Mouse (Mus musculus) thymus, postnatal 0 days (tissue): ENCODE data around the gene Vwa8. TPM values are rescaled to one million over a fixed set of nuclear protein-coding genes. Genes with fewer than 3 reads are reported as not detected.

Source experiments
- DNase-seq: peaks from one replicate; pipeline ENCODE4 v3.0.0-alpha.2; 2015; ENCODE audit warnings: low spot score
- polyA plus RNA-seq: library from polyadenylated mRNA; unstranded; fragments of >200 nt; fragmentation: Nextera tagmentation; extraction: Ambion mirVana; gene quantifications from 2 replicates; pipeline ENCODE4 v1.2.1, GENCODE M21; 2015

Vwa8 gene
- polyA plus RNA-seq, 1 experiment from 2014 or later = 8.3 TPM

GRCm38 (mm10) chr14:79214660-79215249 lies 365.9 kb downstream of the Vwa8 start:
- DNase-seq = no peak

GRCm38 (mm10) chr14:79216366-79216765 lies 367.5 kb downstream of the Vwa8 start:
- no peak for DNase-seq

GRCm38 (mm10) chr14:79223431-79224036 lies 374.7 kb downstream of the Vwa8 start:
- no peak for DNase-seq

- no peak for DNase-seq
Observed at GRCm38 (mm10) chr14:79225458-79225857, 376.6 kb downstream of the Vwa8 start.

GRCm38 (mm10) chr14:79226056-79226455 lies 377.2 kb downstream of the Vwa8 start:
- DNase-seq = no peak

GRCm38 (mm10) chr14:79226741-79227140 lies 377.9 kb downstream of the Vwa8 start:
- DNase-seq = no peak

GRCm38 (mm10) chr14:79227955-79228354 lies 379.1 kb downstream of the Vwa8 start:
- no peak for DNase-seq

- DNase-seq = no peak
Observed at GRCm38 (mm10) chr14:79231677-79232076, 382.8 kb downstream of the Vwa8 start.

- no peak for DNase-seq
Observed at GRCm38 (mm10) chr14:79233697-79234096, 384.8 kb downstream of the Vwa8 start.

- DNase-seq = no peak
Observed at GRCm38 (mm10) chr14:79234513-79234912, 385.7 kb downstream of the Vwa8 start.

- no peak for DNase-seq
Observed at GRCm38 (mm10) chr14:79235157-79235556, 386.3 kb downstream of the Vwa8 start.

GRCm38 (mm10) chr14:79236261-79236660 lies 387.4 kb downstream of the Vwa8 start:
- DNase-seq = peak; percentile 71

GRCm38 (mm10) chr14:79239402-79239801 lies 390.6 kb downstream of the Vwa8 start:
- peak; percentile 28 for DNase-seq

- DNase-seq = no peak
Observed at GRCm38 (mm10) chr14:79241057-79241570, 392.3 kb downstream of the Vwa8 start.

- DNase-seq = peak; percentile 48
Observed at GRCm38 (mm10) chr14:79241656-79242385, 393.0 kb downstream of the Vwa8 start.

GRCm38 (mm10) chr14:79242386-79242720 lies 393.5 kb downstream of the Vwa8 start:
- no peak for DNase-seq

- DNase-seq = peak; percentile 91
Observed at GRCm38 (mm10) chr14:79243038-79243883, 394.4 kb downstream of the Vwa8 start.

- no peak for DNase-seq
Observed at GRCm38 (mm10) chr14:79244571-79244970, 395.7 kb downstream of the Vwa8 start.

GRCm38 (mm10) chr14:79251727-79252285 lies 403.0 kb downstream of the Vwa8 start:
- DNase-seq = no peak
